Mouse (Mus musculus): Measurements from ENCODE around the gene Nos3. TPM values are rescaled to one million over a fixed set of nuclear protein-coding genes. Genes with fewer than 3 reads are reported as not detected.
A peak's percentile ranks its signal among the peaks of the same experiment; 100 is the strongest.

The Nos3 gene
- polyA plus RNA-seq, 1 experiment from 2014 or later = 27.3 TPM

DNA sequence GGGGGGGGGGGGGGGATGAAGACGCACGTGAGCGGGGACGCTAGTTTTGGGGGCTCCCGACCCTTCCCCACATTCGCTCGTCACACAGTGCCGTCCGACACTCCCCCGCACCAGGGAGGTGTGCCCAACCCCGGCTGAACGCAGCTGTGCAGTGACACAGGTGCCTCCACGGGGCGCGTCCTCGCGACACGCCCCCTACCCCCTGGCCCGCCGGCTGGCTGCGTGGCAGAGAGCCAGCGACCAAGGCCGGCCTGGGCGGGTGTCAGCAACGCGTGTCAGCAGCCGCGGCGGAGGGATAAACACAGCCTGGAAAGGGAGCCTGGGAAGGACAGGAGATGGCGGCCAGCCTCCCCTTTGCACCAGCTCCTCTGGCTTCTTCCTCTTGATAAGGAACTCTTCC is 16.1 kb upstream of the Nos3 start:
- Histone ChIP-seq H3K27me3 (ENCODE audit: control insufficient read depth, insufficient read depth, low read length) (no peaks in the 10 kb centered on the region), H3K36me3 (ENCODE audit: control insufficient read depth, insufficient read depth) (no peaks in the 10 kb centered on the region; the same call in 1 of the 2 replicates), H3K27ac (ENCODE audit: low read length) (peak overlapping the region; percentile 98), H3K9me3 (replicated peaks; ENCODE audit: control insufficient read depth, low read length) (no peaks in the 10 kb centered on the region), H3K4me1 (ENCODE audit: control insufficient read depth, insufficient read depth, low read length) (peaks cover 58% of the 10 kb centered on the region), H3K4me3 (ENCODE audit: low read length) (peak overlapping the region; percentile 84), H3K4me2 (ENCODE audit: low read depth, low read length) (peak overlapping the region; percentile 87), H3K9ac (ENCODE audit: low read length) (peak overlapping the region; percentile 98)
- ATAC-seq (replicated peaks; ENCODE audit: extremely low read depth, insufficient read depth, low FRiP score) = peak; percentile 5; the same call in 1 of the 2 replicates
- WGBS = 0% methylated on average over 29 of the region's 30 CpGs

DNA sequence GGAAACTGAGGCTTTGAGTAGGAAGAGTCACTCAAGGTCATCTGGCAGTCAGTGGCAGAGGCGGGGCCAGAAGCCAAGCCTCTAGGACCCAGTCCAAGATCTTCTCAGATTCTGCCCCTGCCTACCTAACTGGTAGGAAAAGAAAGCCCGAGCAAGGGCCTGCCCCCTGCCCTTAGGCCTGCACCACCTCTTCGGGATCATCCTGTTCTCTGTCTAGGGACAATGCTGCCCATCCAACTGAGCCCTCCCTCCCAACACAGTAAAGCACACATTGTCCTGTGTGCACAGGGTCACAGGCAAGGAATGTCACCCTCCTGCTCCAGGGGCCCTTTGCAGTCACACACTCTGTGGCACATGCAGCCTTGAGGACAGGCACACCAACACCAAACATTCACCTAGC is 14.5 kb upstream of the Nos3 start:
- H3K4me1 ChIP-seq (ENCODE audit: control insufficient read depth, insufficient read depth, low read length) = peaks cover 48% of the 10 kb centered on the region
- peak overlapping the region; percentile 98 for H3K27ac ChIP-seq (ENCODE audit: low read length)
- H3K4me3 ChIP-seq (ENCODE audit: low read length) = peak overlapping the region; percentile 84
- H3K36me3 ChIP-seq (ENCODE audit: control insufficient read depth, insufficient read depth) = no peaks in the 10 kb centered on the region; the same call in 1 of the 2 replicates
- H3K9me3 ChIP-seq (replicated peaks; ENCODE audit: control insufficient read depth, low read length) = no peaks in the 10 kb centered on the region
- H3K9ac ChIP-seq (ENCODE audit: low read length) = peak overlapping the region; percentile 98
- no peaks in the 10 kb centered on the region for H3K27me3 ChIP-seq (ENCODE audit: control insufficient read depth, insufficient read depth, low read length)
- peak overlapping the region; percentile 87 for H3K4me2 ChIP-seq (ENCODE audit: low read depth, low read length)
- ATAC-seq (replicated peaks; ENCODE audit: extremely low read depth, insufficient read depth, low FRiP score) = no peak
- WGBS = 41% methylated on average over 3 of the region's 3 CpGs

DNA sequence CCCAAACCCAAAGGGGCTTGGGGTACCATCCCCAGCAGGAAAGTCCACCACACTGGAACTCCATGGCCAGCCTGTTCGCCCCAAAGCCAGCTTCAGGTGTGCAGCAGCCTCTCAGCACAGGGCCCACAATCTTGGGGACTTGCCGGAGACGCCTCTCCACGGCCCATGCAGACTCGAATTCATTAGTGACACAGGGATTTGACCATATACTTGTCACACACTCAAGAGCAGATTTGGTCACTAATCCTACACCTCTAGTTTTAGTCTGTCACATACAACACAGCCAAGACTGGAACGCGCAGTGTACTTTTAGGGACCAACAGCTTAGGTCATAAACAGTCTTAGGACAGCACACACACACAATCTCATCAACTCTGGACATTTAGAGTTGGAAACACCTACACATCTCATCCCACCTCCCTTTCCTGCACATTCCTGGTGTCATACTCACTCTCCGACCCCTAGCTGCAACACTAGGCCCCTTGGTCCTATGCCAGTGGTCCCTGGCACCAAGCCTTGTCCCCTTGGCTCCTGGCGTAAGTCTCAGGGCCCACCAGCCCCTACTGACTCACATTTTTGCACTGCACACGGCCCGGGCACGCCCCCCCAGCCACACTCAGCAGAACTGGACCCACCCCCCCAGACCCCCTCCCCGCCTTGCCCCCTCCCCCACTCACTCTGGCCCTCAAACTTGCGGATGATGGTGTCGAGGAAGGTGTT is 13.9 kb upstream of the Nos3 start:
- Histone ChIP-seq H3K4me3 (ENCODE audit: low read length) (peak overlapping the region; percentile 84), H3K4me1 (ENCODE audit: control insufficient read depth, insufficient read depth, low read length) (peaks cover 42% of the 10 kb centered on the region), H3K4me2 (ENCODE audit: low read depth, low read length) (peak overlapping the region; percentile 87), H3K36me3 (ENCODE audit: control insufficient read depth, insufficient read depth) (no peaks in the 10 kb centered on the region), H3K9ac (ENCODE audit: low read length) (peak overlapping the region; percentile 98), H3K9me3 (replicated peaks; ENCODE audit: control insufficient read depth, low read length) (no peaks in the 10 kb centered on the region), H3K27ac (ENCODE audit: low read length) (peak overlapping the region; percentile 98), H3K27me3 (ENCODE audit: control insufficient read depth, insufficient read depth, low read length) (no peaks in the 10 kb centered on the region)
- 23% methylated on average over 12 of the region's 15 CpGs for WGBS
- ATAC-seq (replicated peaks; ENCODE audit: extremely low read depth, insufficient read depth, low FRiP score) = no peak

DNA sequence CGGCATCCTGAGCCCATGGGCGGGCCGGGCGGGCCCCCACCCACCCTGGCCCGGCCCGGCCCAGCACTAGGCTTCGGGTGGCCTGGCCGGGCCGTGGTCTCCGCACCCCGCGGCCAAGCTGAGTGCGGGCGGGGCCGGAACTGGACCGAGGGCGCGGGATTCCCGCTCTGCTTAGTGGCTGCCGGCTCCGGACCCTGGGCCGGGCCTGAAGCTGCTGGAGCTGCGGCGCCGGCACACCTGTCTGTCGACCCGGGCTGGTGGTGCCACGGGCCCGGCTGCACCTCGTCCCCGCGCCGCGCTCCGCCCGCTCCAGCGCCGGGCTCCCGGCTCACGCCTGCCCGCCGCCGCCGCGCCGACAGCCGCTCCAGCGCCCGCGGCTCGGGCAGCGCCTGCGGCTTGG is 13.3 kb upstream of the Nos3 start, which contains the start of gene Kcnh2:
Gene Kcnh2, minus strand, starts transcription at position 327 of the 400 bp plus-strand sequence.
- H3K4me3 ChIP-seq (ENCODE audit: low read length) = peak within 1 kb of the TSS; percentile 84
- H3K9ac ChIP-seq (ENCODE audit: low read length) = peak within 1 kb of the TSS; percentile 98
- H3K27ac ChIP-seq (ENCODE audit: low read length) = peak within 1 kb of the TSS; percentile 98
- WGBS = under 1% methylated on average over 38 of the region's 53 CpGs
- peak; percentile 1 for ATAC-seq (replicated peaks; ENCODE audit: extremely low read depth, insufficient read depth, low FRiP score)
- no peaks in the 10 kb centered on the region for H3K36me3 ChIP-seq (ENCODE audit: control insufficient read depth, insufficient read depth)
- H3K4me1 ChIP-seq (ENCODE audit: control insufficient read depth, insufficient read depth, low read length) = peaks cover 41% of the 10 kb centered on the region
- peak within 1 kb of the TSS; percentile 87 for H3K4me2 ChIP-seq (ENCODE audit: low read depth, low read length)
- H3K9me3 ChIP-seq (replicated peaks; ENCODE audit: control insufficient read depth, low read length) = no peaks in the 10 kb centered on the region
- H3K27me3 ChIP-seq (ENCODE audit: control insufficient read depth, insufficient read depth, low read length) = no peaks in the 10 kb centered on the region

DNA sequence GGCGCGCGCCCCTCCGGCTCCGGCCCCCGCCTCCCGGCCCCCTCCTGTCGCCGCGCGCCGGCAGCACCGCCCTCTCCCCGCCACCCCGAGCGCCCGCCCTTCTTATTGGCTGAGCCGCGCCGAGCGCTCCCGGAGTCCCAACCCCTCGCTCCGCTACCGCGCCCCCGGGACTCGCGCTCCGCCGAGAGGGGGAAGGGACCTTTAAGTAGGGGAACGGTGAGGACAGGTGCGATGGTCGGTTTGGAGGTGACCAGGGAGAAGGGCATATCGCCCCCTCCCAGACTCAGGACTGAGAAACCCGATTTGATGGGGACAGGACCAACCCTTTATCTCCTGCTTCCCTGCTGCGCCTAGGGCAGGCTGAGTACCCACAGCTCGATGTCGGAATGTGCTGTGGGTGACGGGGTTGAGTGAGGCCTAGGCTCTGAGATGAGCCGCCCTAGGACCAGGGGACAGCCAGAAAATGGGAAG is 12.9 kb upstream of the Nos3 start:
- 0% methylated on average over 41 of the region's 41 CpGs for WGBS
- peaks cover 41% of the 10 kb centered on the region for H3K4me1 ChIP-seq (ENCODE audit: control insufficient read depth, insufficient read depth, low read length)
- H3K9me3 ChIP-seq (replicated peaks; ENCODE audit: control insufficient read depth, low read length) = no peaks in the 10 kb centered on the region
- peak overlapping the region; percentile 98 for H3K9ac ChIP-seq (ENCODE audit: low read length)
- peak overlapping the region; percentile 84 for H3K4me3 ChIP-seq (ENCODE audit: low read length)
- peak overlapping the region; percentile 87 for H3K4me2 ChIP-seq (ENCODE audit: low read depth, low read length)
- H3K27me3 ChIP-seq (ENCODE audit: control insufficient read depth, insufficient read depth, low read length) = no peaks in the 10 kb centered on the region
- ATAC-seq (replicated peaks; ENCODE audit: extremely low read depth, insufficient read depth, low FRiP score) = peak; percentile 66
- H3K27ac ChIP-seq (ENCODE audit: low read length) = peak overlapping the region; percentile 98
- H3K36me3 ChIP-seq (ENCODE audit: control insufficient read depth, insufficient read depth) = no peaks in the 10 kb centered on the region

DNA sequence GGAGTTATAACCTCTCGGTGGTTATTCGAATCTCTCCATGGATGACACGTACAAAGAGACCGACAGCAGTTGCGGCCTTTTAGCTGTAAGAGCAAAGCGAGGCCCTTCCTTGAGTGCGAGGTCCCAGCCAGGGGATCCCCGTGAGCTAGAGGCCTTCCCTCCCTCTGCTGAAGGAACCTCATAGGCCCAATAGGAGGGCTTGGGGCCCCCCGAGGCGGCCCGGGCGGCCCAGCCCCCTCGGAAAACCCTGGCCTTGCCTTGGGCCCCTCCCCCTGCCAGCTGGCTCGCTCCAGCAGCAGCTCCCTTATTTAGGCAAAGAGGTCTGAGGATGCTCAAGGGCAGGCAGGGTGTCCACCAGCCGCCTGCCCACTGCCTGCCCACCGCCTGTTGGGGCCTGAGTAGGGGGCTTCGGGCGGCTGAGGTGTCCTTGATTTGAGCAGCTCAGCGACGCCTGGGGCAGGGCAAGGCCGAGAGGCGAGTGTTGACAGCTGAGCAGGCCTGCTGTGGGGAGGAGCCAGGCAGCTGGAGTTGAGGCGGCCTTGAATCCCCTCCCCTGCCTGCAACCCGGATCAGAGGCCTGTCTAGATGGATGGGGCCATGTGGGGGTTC is 12.3 kb upstream of the Nos3 start:
- H3K9ac ChIP-seq (ENCODE audit: low read length) = peak overlapping the region; percentile 98
- H3K27ac ChIP-seq (ENCODE audit: low read length) = peak overlapping the region; percentile 98
- peaks cover 40% of the 10 kb centered on the region for H3K4me1 ChIP-seq (ENCODE audit: control insufficient read depth, insufficient read depth, low read length)
- no peaks in the 10 kb centered on the region for H3K27me3 ChIP-seq (ENCODE audit: control insufficient read depth, insufficient read depth, low read length)
- H3K4me3 ChIP-seq (ENCODE audit: low read length) = peak overlapping the region; percentile 84
- no peaks in the 10 kb centered on the region for H3K9me3 ChIP-seq (replicated peaks; ENCODE audit: control insufficient read depth, low read length)
- H3K36me3 ChIP-seq (ENCODE audit: control insufficient read depth, insufficient read depth) = no peaks in the 10 kb centered on the region
- ATAC-seq (replicated peaks; ENCODE audit: extremely low read depth, insufficient read depth, low FRiP score) = peak; percentile 65
- peak overlapping the region; percentile 87 for H3K4me2 ChIP-seq (ENCODE audit: low read depth, low read length)
- 3% methylated on average over 24 of the region's 24 CpGs for WGBS

DNA sequence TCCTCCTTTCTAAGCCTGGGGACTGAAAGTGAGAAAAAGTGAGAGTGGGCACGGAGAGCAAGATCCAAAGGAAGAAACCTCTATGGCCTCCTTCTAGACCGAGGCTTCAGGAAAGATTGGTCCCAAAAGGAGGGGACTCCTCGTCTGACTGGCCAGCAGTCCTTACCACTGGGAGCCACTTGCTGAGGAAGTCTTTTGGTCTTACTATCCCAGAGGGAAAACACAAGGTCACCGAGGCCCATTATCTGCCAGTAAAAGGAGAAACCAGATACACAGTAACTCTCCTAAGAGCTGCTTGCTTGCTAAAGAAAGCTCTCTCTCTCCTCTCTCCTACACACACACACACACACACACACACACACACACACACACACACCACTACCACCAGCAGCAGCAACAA is 11.3 kb upstream of the Nos3 start:
- H3K9me3 ChIP-seq (replicated peaks; ENCODE audit: control insufficient read depth, low read length) = no peaks in the 10 kb centered on the region
- H3K4me3 ChIP-seq (ENCODE audit: low read length) = no peak overlapping the region
- no peaks in the 10 kb centered on the region for H3K27me3 ChIP-seq (ENCODE audit: control insufficient read depth, insufficient read depth, low read length)
- H3K36me3 ChIP-seq (ENCODE audit: control insufficient read depth, insufficient read depth) = no peaks in the 10 kb centered on the region
- ATAC-seq (replicated peaks; ENCODE audit: extremely low read depth, insufficient read depth, low FRiP score) = no peak
- peaks cover 31% of the 10 kb centered on the region for H3K4me1 ChIP-seq (ENCODE audit: control insufficient read depth, insufficient read depth, low read length)
- H3K4me2 ChIP-seq (ENCODE audit: low read depth, low read length) = peak overlapping the region; percentile 87
- WGBS = 25% methylated on average over 4 of the region's 4 CpGs
- H3K27ac ChIP-seq (ENCODE audit: low read length) = peak overlapping the region; percentile 98
- peak overlapping the region; percentile 52 for H3K9ac ChIP-seq (ENCODE audit: low read length)

DNA sequence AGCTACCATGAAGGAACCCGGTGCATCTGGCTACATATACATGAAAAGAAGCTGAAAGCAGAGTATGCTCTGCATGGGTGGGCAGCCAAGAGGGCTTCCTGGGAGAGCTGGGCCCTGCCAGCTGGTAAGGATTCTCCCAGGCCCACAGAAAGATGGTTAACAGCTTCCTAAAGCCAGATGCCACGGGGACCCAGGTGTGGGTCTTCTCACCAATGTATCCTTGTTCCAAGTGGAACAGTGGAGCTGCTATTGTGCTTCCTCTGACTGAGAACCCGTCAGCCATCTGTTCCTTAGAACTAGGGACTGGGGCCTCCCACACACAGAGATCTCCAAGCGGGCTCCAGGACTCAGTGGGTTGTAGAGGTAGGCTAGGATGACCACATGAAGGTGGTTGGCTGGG is 7.8 kb upstream of the Nos3 start:
- 62% methylated on average over 4 of the region's 4 CpGs for WGBS
- Histone ChIP-seq H3K9ac (ENCODE audit: low read length) (no peak overlapping the region), H3K4me3 (ENCODE audit: low read length) (no peak overlapping the region)

DNA sequence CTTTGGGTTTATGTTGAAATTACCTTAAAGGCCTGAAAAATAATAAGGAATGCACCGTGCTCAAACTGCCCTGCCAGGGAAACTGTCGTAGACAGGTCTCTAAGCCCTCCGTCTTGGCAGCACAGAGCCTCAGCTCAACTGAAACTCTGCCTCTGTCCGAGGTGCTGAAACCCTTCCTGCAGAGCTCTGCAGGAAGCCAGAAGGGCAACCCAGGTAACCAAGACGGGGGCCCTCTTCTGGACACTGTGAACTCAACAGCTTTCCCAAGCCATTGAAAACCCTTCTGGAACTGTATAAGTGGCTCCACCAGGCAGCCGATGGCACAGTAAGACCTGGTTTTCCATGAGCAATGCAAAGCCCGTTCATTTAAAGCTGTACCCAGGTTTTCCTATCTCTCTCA is 7.1 kb upstream of the Nos3 start:
- Histone ChIP-seq H3K9ac (ENCODE audit: low read length) (no peak overlapping the region), H3K4me2 (ENCODE audit: low read depth, low read length) (no peak overlapping the region), H3K9me3 (replicated peaks; ENCODE audit: control insufficient read depth, low read length) (no peaks in the 10 kb centered on the region), H3K4me1 (ENCODE audit: control insufficient read depth, insufficient read depth, low read length) (peaks cover 14% of the 10 kb centered on the region), H3K27me3 (ENCODE audit: control insufficient read depth, insufficient read depth, low read length) (no peaks in the 10 kb centered on the region), H3K4me3 (ENCODE audit: low read length) (no peak overlapping the region), H3K36me3 (ENCODE audit: control insufficient read depth, insufficient read depth) (no peaks in the 10 kb centered on the region), H3K27ac (ENCODE audit: low read length) (no peak overlapping the region)
- WGBS = 9% methylated on average over 7 of the region's 7 CpGs
- 0 out of 2 replicates have a peak, but pooled peaks have one; percentile 15 for ATAC-seq (replicated peaks; ENCODE audit: extremely low read depth, insufficient read depth, low FRiP score)

More for the DNA sequence above, 7.8 kb upstream of the Nos3 start:
- H3K27me3 ChIP-seq (ENCODE audit: control insufficient read depth, insufficient read depth, low read length) = no peaks in the 10 kb centered on the region
- H3K27ac ChIP-seq (ENCODE audit: low read length) = no peak overlapping the region
- H3K4me1 ChIP-seq (ENCODE audit: control insufficient read depth, insufficient read depth, low read length) = peaks cover 14% of the 10 kb centered on the region
- no peak for ATAC-seq (replicated peaks; ENCODE audit: extremely low read depth, insufficient read depth, low FRiP score)
- no peak overlapping the region for H3K4me2 ChIP-seq (ENCODE audit: low read depth, low read length)
- H3K9me3 ChIP-seq (replicated peaks; ENCODE audit: control insufficient read depth, low read length) = no peaks in the 10 kb centered on the region
- H3K36me3 ChIP-seq (ENCODE audit: control insufficient read depth, insufficient read depth) = no peaks in the 10 kb centered on the region
